Mouse (Mus musculus): ENCODE data around the gene Plekhh3. TPM values are rescaled to one million over a fixed set of nuclear protein-coding genes. Genes with fewer than 3 reads are reported as not detected.
A peak's percentile ranks its signal among the peaks of the same experiment; 100 is the strongest.
"Not testable (repeated sequence)": the region's sequence is repeated elsewhere in the genome, so short reads cannot be mapped to it uniquely, and the experiment has no call there.

Plekhh3 gene
- polyA plus RNA-seq, 1 experiment from 2014 or later, result 5.8 TPM

DNA sequence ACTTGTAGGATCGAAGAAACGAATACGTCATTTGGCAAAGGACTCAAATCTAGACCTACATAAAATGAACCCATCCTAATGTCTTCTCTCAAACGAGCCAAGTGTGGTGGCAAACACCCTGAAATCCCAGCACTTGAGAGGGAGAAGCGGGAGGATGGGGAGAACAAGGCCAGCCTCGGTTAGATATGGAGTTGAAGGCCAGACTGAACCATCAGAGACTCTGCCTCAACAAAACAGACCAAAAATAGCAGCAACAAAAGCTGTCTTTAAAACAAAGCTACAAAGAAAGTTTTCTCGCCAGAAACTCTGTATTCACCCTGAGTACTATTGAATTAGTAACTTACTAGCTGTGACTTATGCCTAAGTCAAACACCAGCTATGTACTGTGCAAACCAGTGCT, 34.2 kb downstream of the Plekhh3 start:
- Histone ChIP-seq H3K27ac (replicated peaks) (no peak overlapping the region), H3K4me1 (peaks cover 13% of the 10 kb centered on the region), H3K9me3 (no peaks in the 10 kb centered on the region), H3K4me2 (replicated peaks) (no peak overlapping the region), H3K36me3 (no peaks in the 10 kb centered on the region), H3K4me3 (no peak overlapping the region), H3K27me3 (no peaks in the 10 kb centered on the region), H3K9ac (replicated peaks) (no peak overlapping the region)
- WGBS, result 78% methylated on average over 7 of the region's 7 CpGs
- ATAC-seq (replicated peaks), result no peak

- 74% methylated on average over 13 of the region's 13 CpGs for WGBS
- no peak for ATAC-seq (replicated peaks)
- no peaks in the 10 kb centered on the region for H3K36me3 ChIP-seq
Observed at GRCm38 (mm10) chr11:101134217-101134865, 36.8 kb downstream of the Plekhh3 start.

DNA sequence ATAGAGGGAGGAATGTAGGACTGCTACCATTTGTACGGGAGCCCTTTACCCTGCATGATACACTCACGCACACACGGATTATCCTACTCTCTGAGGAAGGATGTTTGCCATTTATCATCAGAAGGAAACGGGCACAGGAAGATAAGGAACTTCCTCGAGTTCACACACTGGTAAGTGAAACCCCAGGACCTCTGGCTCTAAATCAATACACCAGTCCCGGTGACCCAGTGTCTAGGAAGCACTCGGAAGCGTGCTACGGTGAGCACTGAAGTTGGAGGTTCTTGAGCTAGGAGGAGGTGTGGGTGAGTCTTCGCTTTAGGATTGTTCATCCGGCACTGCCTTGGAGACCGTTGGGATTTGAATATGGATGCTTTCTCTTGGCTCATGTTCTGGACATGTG, 38.1 kb downstream of the Plekhh3 start:
- WGBS, result 86% methylated on average over 12 of the region's 12 CpGs
- H3K9me3 ChIP-seq, result no peaks in the 10 kb centered on the region
- H3K27me3 ChIP-seq, result no peaks in the 10 kb centered on the region
- H3K4me3 ChIP-seq, result no peak overlapping the region
- no peak overlapping the region for H3K9ac ChIP-seq (replicated peaks)
- no peak for ATAC-seq (replicated peaks)
- no peak overlapping the region for H3K27ac ChIP-seq (replicated peaks)
- no peaks in the 10 kb centered on the region for H3K36me3 ChIP-seq
- no peaks in the 10 kb centered on the region for H3K4me1 ChIP-seq
- H3K4me2 ChIP-seq (replicated peaks), result no peak overlapping the region

More at GRCm38 (mm10) chr11:101134217-101134865, 36.8 kb downstream of the Plekhh3 start:
- Histone ChIP-seq H3K4me1 (peaks cover 5% of the 10 kb centered on the region; the same call in 1 of the 2 replicates), H3K27ac (replicated peaks) (no peak overlapping the region), H3K4me2 (replicated peaks) (no peak overlapping the region), H3K9me3 (no peaks in the 10 kb centered on the region), H3K27me3 (no peaks in the 10 kb centered on the region), H3K9ac (replicated peaks) (no peak overlapping the region), H3K4me3 (no peak overlapping the region)

DNA sequence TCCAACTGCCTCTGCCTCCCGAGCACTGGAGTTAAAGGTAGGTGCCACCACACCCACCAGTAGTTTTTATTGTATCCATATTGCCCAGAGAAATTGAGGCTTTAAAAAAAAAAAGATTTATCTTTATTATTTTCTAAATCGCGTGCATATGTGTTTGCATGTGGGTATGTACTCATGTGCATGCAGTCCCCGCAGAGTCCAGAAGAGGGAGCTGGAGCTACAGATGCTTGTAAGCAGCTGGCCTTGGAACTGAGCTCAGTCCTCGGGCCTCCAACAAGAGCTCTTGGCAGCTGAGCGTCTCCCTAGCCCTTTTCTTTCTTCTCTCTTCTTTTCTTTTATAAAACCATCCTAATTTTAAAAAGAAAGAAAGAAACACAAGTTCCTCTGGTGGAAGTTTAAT, 39.5 kb downstream of the Plekhh3 start:
- Histone ChIP-seq H3K27ac (replicated peaks) (no peak overlapping the region), H3K9me3 (no peaks in the 10 kb centered on the region), H3K4me1 (no peaks in the 10 kb centered on the region), H3K27me3 (no peaks in the 10 kb centered on the region), H3K36me3 (peaks cover 2% of the 10 kb centered on the region), H3K9ac (replicated peaks) (no peak overlapping the region), H3K4me2 (replicated peaks) (no peak overlapping the region), H3K4me3 (no peak overlapping the region)
- WGBS, result 84% methylated on average over 6 of the region's 6 CpGs
- ATAC-seq (replicated peaks), result no peak

DNA sequence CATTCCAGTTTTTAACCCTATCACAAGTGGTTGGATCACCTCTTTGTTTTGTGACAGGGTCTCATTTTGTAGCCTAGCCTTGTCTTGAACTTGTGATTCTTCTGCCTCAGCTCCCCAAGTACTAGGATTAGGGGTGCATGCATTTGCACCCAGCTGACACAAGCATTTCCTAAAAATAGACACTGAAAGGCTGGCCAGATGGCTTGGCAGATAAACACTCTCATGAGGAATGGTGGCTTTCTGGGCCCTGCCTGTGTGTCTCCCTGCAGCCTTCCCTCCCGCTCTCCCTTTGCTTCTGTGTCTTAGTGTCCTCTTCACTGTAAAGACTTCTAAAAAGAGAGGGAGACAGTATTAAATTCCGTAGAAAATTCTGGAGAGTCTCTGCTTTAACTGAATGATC, 40.0 kb downstream of the Plekhh3 start:
- no peak overlapping the region for H3K4me2 ChIP-seq (replicated peaks)
- H3K27me3 ChIP-seq, result no peaks in the 10 kb centered on the region
- 72% methylated on average over 2 of the region's 2 CpGs for WGBS
- peaks cover 7% of the 10 kb centered on the region for H3K36me3 ChIP-seq
- no peak overlapping the region for H3K9ac ChIP-seq (replicated peaks)
- ATAC-seq (replicated peaks), result no peak
- H3K27ac ChIP-seq (replicated peaks), result no peak overlapping the region
- H3K4me1 ChIP-seq, result no peaks in the 10 kb centered on the region
- no peak overlapping the region for H3K4me3 ChIP-seq
- H3K9me3 ChIP-seq, result no peaks in the 10 kb centered on the region

- H3K4me3 ChIP-seq, result no peak overlapping the region
- WGBS, result 57% methylated on average over 18 of the region's 18 CpGs
- H3K27ac ChIP-seq (replicated peaks), result no peak overlapping the region
- H3K27me3 ChIP-seq, result no peaks in the 10 kb centered on the region
- H3K9ac ChIP-seq (replicated peaks), result no peak overlapping the region
- H3K4me1 ChIP-seq, result no peaks in the 10 kb centered on the region
- H3K36me3 ChIP-seq, result peaks cover 15% of the 10 kb centered on the region
- no peak overlapping the region for H3K4me2 ChIP-seq (replicated peaks)
- no peak for ATAC-seq (replicated peaks)
- no peaks in the 10 kb centered on the region for H3K9me3 ChIP-seq
Observed at GRCm38 (mm10) chr11:101130056-101130756, 40.9 kb downstream of the Plekhh3 start.

- ATAC-seq (replicated peaks), result no peak
- Histone ChIP-seq H3K4me1 (no peaks in the 10 kb centered on the region), H3K9me3 (no peaks in the 10 kb centered on the region), H3K4me2 (replicated peaks) (no peak overlapping the region), H3K27ac (replicated peaks) (no peak overlapping the region), H3K4me3 (no peak overlapping the region), H3K27me3 (no peaks in the 10 kb centered on the region), H3K36me3 (peaks cover 15% of the 10 kb centered on the region), H3K9ac (replicated peaks) (no peak overlapping the region)
- 82% methylated on average over 11 of the region's 11 CpGs for WGBS
Observed at GRCm38 (mm10) chr11:101128996-101129577, 42.1 kb downstream of the Plekhh3 start.

- no peaks in the 10 kb centered on the region for H3K27me3 ChIP-seq
- H3K4me3 ChIP-seq, result no peak overlapping the region
- H3K36me3 ChIP-seq, result peaks cover 28% of the 10 kb centered on the region
- no peak overlapping the region for H3K9ac ChIP-seq (replicated peaks)
- H3K4me1 ChIP-seq, result no peaks in the 10 kb centered on the region
- 100% methylated on average over 1 of the region's 1 CpGs for WGBS
- H3K4me2 ChIP-seq (replicated peaks), result no peak overlapping the region
- no peak overlapping the region for H3K27ac ChIP-seq (replicated peaks)
- no peak for ATAC-seq (replicated peaks)
- H3K9me3 ChIP-seq, result no peaks in the 10 kb centered on the region
Observed at GRCm38 (mm10) chr11:101127075-101127474, 44.1 kb downstream of the Plekhh3 start.

- Histone ChIP-seq H3K36me3 (peaks cover 28% of the 10 kb centered on the region), H3K4me1 (peaks cover 18% of the 10 kb centered on the region)
- not testable (repeated sequence) for ATAC-seq (replicated peaks); H3K4me2 ChIP-seq (replicated peaks); H3K9me3 ChIP-seq; H3K9ac ChIP-seq (replicated peaks); H3K27me3 ChIP-seq; H3K4me3 ChIP-seq; H3K27ac ChIP-seq (replicated peaks)
- WGBS, result 96% methylated on average over 9 of the region's 9 CpGs
Observed at GRCm38 (mm10) chr11:101125008-101125407, 46.1 kb downstream of the Plekhh3 start.

- H3K4me1 ChIP-seq, result peaks cover 18% of the 10 kb centered on the region
- not testable (repeated sequence) for H3K4me2 ChIP-seq (replicated peaks); H3K4me3 ChIP-seq; H3K9ac ChIP-seq (replicated peaks); H3K27me3 ChIP-seq; ATAC-seq (replicated peaks); H3K9me3 ChIP-seq; H3K27ac ChIP-seq (replicated peaks)
- 96% methylated on average over 8 of the region's 8 CpGs for WGBS
- peaks cover 28% of the 10 kb centered on the region for H3K36me3 ChIP-seq
Observed at GRCm38 (mm10) chr11:101124494-101124893, 46.7 kb downstream of the Plekhh3 start.

- Histone ChIP-seq H3K4me1 (peaks cover 41% of the 10 kb centered on the region), H3K4me3 (peak overlapping the region; percentile 74), H3K27ac (replicated peaks) (peak overlapping the region; percentile 89), H3K9ac (replicated peaks) (peak overlapping the region; percentile 80), H3K9me3 (no peaks in the 10 kb centered on the region), H3K36me3 (peaks cover 17% of the 10 kb centered on the region), H3K4me2 (replicated peaks) (peak overlapping the region; percentile 93), H3K27me3 (no peaks in the 10 kb centered on the region)
- 20% methylated on average over 19 of the region's 19 CpGs for WGBS
- ATAC-seq (replicated peaks), result no peak
Observed at GRCm38 (mm10) chr11:101120545-101121188, 50.5 kb downstream of the Plekhh3 start.
